ENCODE assay signal across 8 mouse cellular contexts in the genomic region with DNA sequence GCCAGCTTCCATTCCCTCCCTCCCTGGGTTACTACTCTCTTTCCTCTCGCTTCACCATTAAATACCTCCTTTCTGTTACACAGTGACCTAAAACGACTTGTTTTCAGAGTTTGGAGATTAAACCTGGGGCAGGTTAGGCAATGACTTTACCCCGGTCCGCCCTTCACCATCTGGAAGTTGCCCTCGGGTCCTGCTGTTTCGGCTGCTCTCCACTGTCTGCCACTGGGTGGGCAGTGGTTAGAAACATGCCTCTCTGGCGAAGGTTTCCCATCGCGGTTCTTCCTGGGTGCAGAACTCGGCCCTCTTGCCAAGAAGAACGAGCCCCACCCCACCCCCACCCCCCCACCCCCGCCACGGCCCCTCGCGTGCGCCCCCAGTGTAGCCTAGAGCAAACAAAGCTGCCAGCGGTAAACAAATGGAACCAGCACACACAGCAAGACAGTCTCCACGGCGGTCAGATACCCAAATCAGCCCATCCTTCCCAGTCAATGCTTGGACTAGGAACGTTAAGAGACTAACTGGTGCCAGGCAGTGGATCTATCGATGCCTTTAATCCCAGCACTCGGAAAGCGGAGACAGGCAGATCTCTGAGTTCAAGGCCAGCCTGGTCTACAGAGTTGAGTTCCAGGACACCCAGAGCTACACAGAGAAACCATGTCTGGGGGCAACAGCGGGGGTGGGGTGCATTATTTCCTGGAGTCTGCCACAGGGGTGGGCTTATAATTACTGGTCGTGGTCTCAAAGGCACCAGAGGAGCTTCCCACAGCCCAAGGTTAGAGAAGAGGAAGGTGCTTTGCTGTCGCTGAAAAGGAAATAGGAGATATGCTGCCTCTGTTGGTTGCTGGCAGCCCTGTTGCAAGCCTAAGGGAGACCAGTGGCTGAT. TPM values are rescaled to one million over a fixed set of nuclear protein-coding genes. Genes with fewer than 3 reads are reported as not detected.
DNase-seq lines count a peak whose midpoint lies in the region; ATAC-seq and TF ChIP-seq lines count a peak whose summit lies in the region.

No protein-coding gene starts in this region.

- H3K27me3 ChIP-seq in kidney, postnatal 0 days (ENCODE audit: insufficient read depth, low read length): no peaks in the 10 kb centered on the region
- H3K27me3 ChIP-seq in embryonic facial prominence, embryonic 10.5 days (replicated peaks; ENCODE audit: low read depth, poor library complexity, severe bottlenecking): peaks cover 32% of the 10 kb centered on the region
- no peaks in the 10 kb centered on the region; the same call in 1 of the 2 replicates for H3K27me3 ChIP-seq in midbrain, postnatal 0 days (ENCODE audit: insufficient read depth, low read length)

- no peak overlapping the region for H3K27ac ChIP-seq in kidney, postnatal 0 days
- H3K27ac ChIP-seq in embryonic facial prominence, embryonic 10.5 days (replicated peaks): no peak overlapping the region
- H3K27ac ChIP-seq in midbrain, postnatal 0 days (ENCODE audit: low read depth, low read length): no peak overlapping the region

- H3K4me1 ChIP-seq in kidney, postnatal 0 days (replicated peaks; ENCODE audit: insufficient read depth, low read length): peaks cover 15% of the 10 kb centered on the region
- peaks cover 29% of the 10 kb centered on the region for H3K4me1 ChIP-seq in embryonic facial prominence, embryonic 10.5 days
- H3K4me1 ChIP-seq in midbrain, postnatal 0 days (ENCODE audit: insufficient read depth, low read length): no peaks in the 10 kb centered on the region

- no peak for ATAC-seq in kidney, postnatal 0 days (replicated peaks; ENCODE audit: low FRiP score, low read depth)
- ATAC-seq in inflammation-experienced regulatory T-cells, adult 6 months: peak; percentile 6
- no peak for ATAC-seq in midbrain, postnatal 0 days (ENCODE audit: low FRiP score)

- peak overlapping the region; percentile 39 for H3K4me3 ChIP-seq in kidney, postnatal 0 days (replicated peaks; ENCODE audit: low read depth, low read length)
- H3K4me3 ChIP-seq in embryonic facial prominence, embryonic 10.5 days: peak overlapping the region; percentile 59
- peak overlapping the region; percentile 29 for H3K4me3 ChIP-seq in midbrain, postnatal 0 days (ENCODE audit: low read depth, low read length)

- 23% methylated on average over 26 of the region's 26 CpGs for WGBS in kidney, postnatal 0 days
- 26% methylated on average over 26 of the region's 26 CpGs for whole genome bisulfite sequencing in embryonic facial prominence, embryonic 10.5 days
- WGBS in midbrain, postnatal 0 days: 23% methylated on average over 24 of the region's 26 CpGs

- DNase-seq in kidney, postnatal 0 days (ENCODE audit: low spot score): no peak
- DNase-seq in kidney, postnatal 25 days: no peak
- DNase-seq in embryonic facial prominence, embryonic 10.5 days (ENCODE audit: low spot score): no peak
- DNase-seq in midbrain, postnatal 0 days (ENCODE audit: low spot score): no peak
- DNase-seq in adipocyte (ENCODE audit: low spot score): no peak
- DNase-seq in spleen, adult 18-20 months: no peak
- DNase-seq in right cerebral cortex, adult 18-20 months: no peak

- H3K9ac ChIP-seq in kidney, postnatal 0 days (ENCODE audit: low read depth, low read length): peak overlapping the region; percentile 41
- no peak overlapping the region for H3K9ac ChIP-seq in midbrain, postnatal 0 days (replicated peaks; ENCODE audit: low read length, poor library complexity, severe bottlenecking)

- TF ChIP-seq CTCF in kidney, postnatal 0 days (IDR thresholded peaks at IDR 0.05; ENCODE audit: low read depth): no peak
- no peak for TF ChIP-seq CTCF in midbrain, postnatal 0 days (IDR thresholded peaks at IDR 0.05)

- no peaks in the 10 kb centered on the region for H3K36me3 ChIP-seq in kidney, postnatal 0 days (ENCODE audit: insufficient read depth, low read length)
- H3K36me3 ChIP-seq in embryonic facial prominence, embryonic 10.5 days (replicated peaks): no peaks in the 10 kb centered on the region
- no peaks in the 10 kb centered on the region for H3K36me3 ChIP-seq in midbrain, postnatal 0 days (ENCODE audit: insufficient read depth, low read length)

- H3K9me3 ChIP-seq in kidney, postnatal 0 days (replicated peaks; ENCODE audit: low read length): no peaks in the 10 kb centered on the region
- no peaks in the 10 kb centered on the region for H3K9me3 ChIP-seq in embryonic facial prominence, embryonic 10.5 days
- no peaks in the 10 kb centered on the region for H3K9me3 ChIP-seq in midbrain, postnatal 0 days (ENCODE audit: low read length)

- peak overlapping the region; percentile 78 for H3K4me2 ChIP-seq in kidney, postnatal 0 days (ENCODE audit: low read length)
- H3K4me2 ChIP-seq in midbrain, postnatal 0 days (ENCODE audit: low read depth, low read length, poor library complexity, severe bottlenecking): peak overlapping the region; percentile 58

RNA-seq across cellular contexts. Expression of a gene that starts 8.2 kb away (rescaled TPM):
- polyA plus RNA-seq in kidney, postnatal 0 days (2015; fragmentation: Nextera tagmentation; extraction: Ambion mirVana): not detected in 2 replicates
- not detected in 2 replicates for polyA plus RNA-seq in embryonic facial prominence, embryonic 10.5 days (2016; fragmentation: Nextera tagmentation; extraction: Ambion mirVana)
- polyA plus RNA-seq in inflammation-experienced regulatory T-cells, adult 6 months (2017; shearing (Covaris generic)): under 1 TPM in 2 of 3 experiments, not detected in 1; 0.26 to 0.63 TPM
- 0.52 TPM in 1 of 2 replicates, not detected in the other for total RNA-seq in midbrain, postnatal 0 days (2014; rRNA removed)
- not detected in 2 replicates for polyA plus RNA-seq in midbrain, postnatal 0 days (2015; fragmentation: Nextera tagmentation; extraction: Ambion mirVana)

RNA-seq across cellular contexts. Expression of a gene that starts 25.7 kb away (rescaled TPM):
- polyA plus RNA-seq in kidney, postnatal 0 days (2015; fragmentation: Nextera tagmentation; extraction: Ambion mirVana): 203 and 220 TPM in 2 replicates
- 296 and 318 TPM in 2 replicates for polyA plus RNA-seq in embryonic facial prominence, embryonic 10.5 days (2016; fragmentation: Nextera tagmentation; extraction: Ambion mirVana)
- 10 to 100 TPM; 57.8 to 90.1 (median 81.4) TPM for polyA plus RNA-seq in inflammation-experienced regulatory T-cells, adult 6 months (2017; shearing (Covaris generic))
- 206 and 221 TPM in 2 replicates for total RNA-seq in midbrain, postnatal 0 days (2014; rRNA removed)
- 154 and 164 TPM in 2 replicates for polyA plus RNA-seq in midbrain, postnatal 0 days (2015; fragmentation: Nextera tagmentation; extraction: Ambion mirVana)

RNA-seq across cellular contexts. Expression of a gene that starts 31.7 kb away (rescaled TPM):
- polyA plus RNA-seq in kidney, postnatal 0 days (2015; fragmentation: Nextera tagmentation; extraction: Ambion mirVana): 0.80 and 1.4 TPM in 2 replicates
- polyA plus RNA-seq in embryonic facial prominence, embryonic 10.5 days (2016; fragmentation: Nextera tagmentation; extraction: Ambion mirVana): 0.57 TPM in 1 of 2 replicates, not detected in the other
- polyA plus RNA-seq in inflammation-experienced regulatory T-cells, adult 6 months (2017; shearing (Covaris generic)): under 1 TPM in 1 of 3 experiments, not detected in 2; 0.41 TPM
- 0.55 and 0.99 TPM in 2 replicates for total RNA-seq in midbrain, postnatal 0 days (2014; rRNA removed)
- polyA plus RNA-seq in midbrain, postnatal 0 days (2015; fragmentation: Nextera tagmentation; extraction: Ambion mirVana): 4.4 and 4.6 TPM in 2 replicates
